Mouse (Mus musculus) G1E (cell line): ENCODE data around the gene Pdcd1lg2. TPM values are rescaled to one million over a fixed set of nuclear protein-coding genes. Genes with fewer than 3 reads are reported as not detected.
A peak's percentile ranks its signal among the peaks of the same experiment; 100 is the strongest.

Experiments
- ATAC-seq: 2 replicates; pipeline ENCODE4 v1.8.0; 2016; ENCODE audit warnings: mild to moderate bottlenecking; ENCODE audit not compliant: insufficient number of reproducible peaks, poor library complexity, low FRiP score, severe bottlenecking; ENCODE audit errors: extremely low read depth
- DNase-seq: peaks from one replicate; pipeline ENCODE4 v3.0.0; 2012; ENCODE audit warnings: low spot score
- H3K27me3 ChIP-seq: 2 replicates; pipeline ENCODE4 v1.6.1; 2012; ENCODE audit warnings: mild to moderate bottlenecking, low read length, inconsistent platforms; ENCODE audit not compliant: insufficient read depth
- H3K36me3 ChIP-seq: replicated peaks from 2 replicates; pipeline ENCODE3; 2012; ENCODE audit warnings: mild to moderate bottlenecking, inconsistent platforms
- H3K4me1 ChIP-seq: 2 replicates; pipeline ENCODE4 v1.6.1; 2012; ENCODE audit warnings: low read depth, low read length, inconsistent platforms, mixed read lengths; ENCODE audit not compliant: insufficient read depth
- H3K4me3 ChIP-seq: 2 replicates; pipeline ENCODE4 v1.5.1; 2012; ENCODE audit warnings: low read depth, mild to moderate bottlenecking, inconsistent platforms, low read length, moderate library complexity, mixed read lengths
- H3K9me3 ChIP-seq: replicated peaks from 2 replicates; pipeline ENCODE4 v1.6.1; 2012; ENCODE audit warnings: inconsistent platforms
- CTCF ChIP-seq: IDR thresholded peaks from 2 replicates; pipeline ENCODE4 v1.5.1; 2012; ENCODE audit warnings: low read depth, low read length, inconsistent platforms, mixed read lengths
- GATA1 ChIP-seq: IDR thresholded peaks from 2 replicates; pipeline ENCODE4 v1.6.1; 2012; ENCODE audit warnings: borderline replicate concordance, low read length, inconsistent platforms, mixed read lengths
- GATA2 ChIP-seq: IDR thresholded peaks from 2 replicates; pipeline ENCODE4 v1.6.1; 2012; ENCODE audit warnings: low read depth, low read length, inconsistent platforms, borderline replicate concordance
- POLR2AphosphoS5 ChIP-seq: IDR thresholded peaks from 2 replicates; pipeline ENCODE4 v1.6.1; 2012; ENCODE audit warnings: low read depth, low read length, inconsistent platforms; ENCODE audit not compliant: insufficient replicate concordance
- TAL1 ChIP-seq: conservative IDR thresholded peaks from 2 replicates; pipeline ENCODE4 v1.6.1; 2012; ENCODE audit warnings: low read depth, low read length, inconsistent platforms, mixed read lengths
- polyA plus RNA-seq: library from polyadenylated mRNA; stranded (reverse); fragments of >175 nt; gene quantifications from 2 replicates; pipeline ENCODE4 v1.2.3, GENCODE M21; 2012
- total RNA-seq, 2 experiments: library from RNA; stranded (forward) in 1 of 2; stranded (reverse) in 1 of 2; fragments of 200-1000 nt in 1 of 2; fragments of >200 nt in 1 of 2; fragmentation: Nextera tagmentation in 1 of 2; gene quantifications; 2 replicates each; pipeline ENCODE4 v1.2.3; 2014 to 2017

Gene Pdcd1lg2
- total and polyA plus RNA-seq, 3 experiments: 0.16 to 10.5 (median 2.5) TPM

- peaks cover 24% of the 10 kb centered on the region for H3K4me1 ChIP-seq
- ATAC-seq (no peak), DNase-seq (no peak)
- H3K27me3 ChIP-seq: no peaks in the 10 kb centered on the region
- no peak overlapping the region for H3K4me3 ChIP-seq
- H3K36me3 ChIP-seq: peaks cover 80% of the 10 kb centered on the region
- no peak for TF ChIP-seq TAL1
- no peak for TF ChIP-seq GATA2
- no peak for TF ChIP-seq GATA1
- TF ChIP-seq POLR2AphosphoS5: no peak
- no peak for TF ChIP-seq CTCF
- H3K9me3 ChIP-seq: no peaks in the 10 kb centered on the region
These were observed 30.7 kb upstream of the Pdcd1lg2 start for GRCm38 (mm10) chr19:29379839-29380603.

- TF ChIP-seq GATA2 (no peak), TAL1 (no peak), GATA1 (no peak), CTCF (no peak)
- no peaks in the 10 kb centered on the region for H3K9me3 ChIP-seq
- peaks cover 81% of the 10 kb centered on the region for H3K36me3 ChIP-seq
- DNase-seq (no peak), ATAC-seq (no peak)
- peaks cover 32% of the 10 kb centered on the region for H3K4me1 ChIP-seq
- H3K27me3 ChIP-seq: no peaks in the 10 kb centered on the region
- no peak overlapping the region for H3K4me3 ChIP-seq
These were observed 27.4 kb upstream of the Pdcd1lg2 start for GRCm38 (mm10) chr19:29383368-29383767.

GRCm38 (mm10) chr19:29384412-29384811 is 26.3 kb upstream of the Pdcd1lg2 start:
- ATAC-seq: no peak
- peaks cover 76% of the 10 kb centered on the region for H3K36me3 ChIP-seq
- no peak for TF ChIP-seq GATA1

GRCm38 (mm10) chr19:29384994-29385393 is 25.7 kb upstream of the Pdcd1lg2 start:
- no peak for DNase-seq
- Histone ChIP-seq H3K4me1 (peaks cover 36% of the 10 kb centered on the region), H3K36me3 (peaks cover 73% of the 10 kb centered on the region), H3K4me3 (no peak overlapping the region), H3K27me3 (no peaks in the 10 kb centered on the region), H3K9me3 (no peaks in the 10 kb centered on the region)
- TF ChIP-seq CTCF: no peak
- TF ChIP-seq GATA1: no peak
- TF ChIP-seq TAL1: no peak; the same call in 1 of the 2 replicates
- TF ChIP-seq POLR2AphosphoS5: no peak
- TF ChIP-seq GATA2: no peak
- ATAC-seq: peak; percentile 66

More at GRCm38 (mm10) chr19:29384412-29384811, 26.3 kb upstream of the Pdcd1lg2 start:
- no peak for DNase-seq
- Histone ChIP-seq H3K4me1 (peaks cover 32% of the 10 kb centered on the region), H3K4me3 (no peak overlapping the region; the same call in 1 of the 2 replicates), H3K9me3 (no peaks in the 10 kb centered on the region), H3K27me3 (no peaks in the 10 kb centered on the region)

- peaks cover 45% of the 10 kb centered on the region for H3K4me1 ChIP-seq
- DNase-seq: no peak
- no peaks in the 10 kb centered on the region for H3K9me3 ChIP-seq
- ATAC-seq: no peak
- peaks cover 65% of the 10 kb centered on the region for H3K36me3 ChIP-seq
- no peaks in the 10 kb centered on the region for H3K27me3 ChIP-seq
- TF ChIP-seq CTCF (no peak), GATA1 (no peak), POLR2AphosphoS5 (no peak), GATA2 (no peak), TAL1 (no peak)
- no peak overlapping the region for H3K4me3 ChIP-seq
These were observed 24.9 kb upstream of the Pdcd1lg2 start for GRCm38 (mm10) chr19:29385822-29386221.

- DNase-seq (no peak), ATAC-seq (no peak)
- Histone ChIP-seq H3K4me3 (no peak overlapping the region), H3K27me3 (no peaks in the 10 kb centered on the region), H3K9me3 (no peaks in the 10 kb centered on the region), H3K4me1 (peaks cover 41% of the 10 kb centered on the region), H3K36me3 (peaks cover 37% of the 10 kb centered on the region)
- TF ChIP-seq GATA2: no peak
- no peak for TF ChIP-seq GATA1
- TF ChIP-seq CTCF: no peak
These were observed 21.9 kb upstream of the Pdcd1lg2 start for GRCm38 (mm10) chr19:29388818-29389217.

GRCm38 (mm10) chr19:29390483-29390882 is 20.2 kb upstream of the Pdcd1lg2 start:
- no peaks in the 10 kb centered on the region for H3K9me3 ChIP-seq
- TF ChIP-seq CTCF (no peak), TAL1 (peak; percentile 43), GATA1 (no peak)
- H3K27me3 ChIP-seq: no peaks in the 10 kb centered on the region
- H3K4me1 ChIP-seq: peaks cover 28% of the 10 kb centered on the region
- ATAC-seq: peak; percentile 79
- H3K4me3 ChIP-seq: no peak overlapping the region; the same call in 1 of the 2 replicates
- H3K36me3 ChIP-seq: peaks cover 24% of the 10 kb centered on the region
- no peak for DNase-seq
